Mouse (Mus musculus) liver, embryonic 13.5 days (tissue): ENCODE measurements around the gene Sirt1. TPM values are rescaled to one million over a fixed set of nuclear protein-coding genes. Genes with fewer than 3 reads are reported as not detected.
A peak's percentile ranks its signal among the peaks of the same experiment; 100 is the strongest.
"Not testable (repeated sequence)": the region's sequence is repeated elsewhere in the genome, so short reads cannot be mapped to it uniquely, and the experiment has no call there.

ENCODE experiments used
- ATAC-seq: fragments of 200-750 bp; cut with Nextera tagmentation; 2 replicates; pipeline ENCODE4 v1.8.0; 2017; ENCODE audit warnings: low read depth, mild to moderate bottlenecking, moderate number of reproducible peaks, moderate library complexity
- DNase-seq: peaks from one replicate; pipeline ENCODE4 v3.0.0; 2022
- H3K27ac ChIP-seq: fragments of 300-500 bp; sonication (generic); 2 replicates; pipeline ENCODE4 v1.5.1; 2015; ENCODE audit warnings: moderate library complexity, mild to moderate bottlenecking, inconsistent platforms
- H3K27me3 ChIP-seq: fragments of 300-500 bp; sonication (generic); 2 replicates; pipeline ENCODE4 v1.6.1; 2015; ENCODE audit warnings: mild to moderate bottlenecking, inconsistent platforms
- H3K36me3 ChIP-seq: fragments of 300-500 bp; sonication (generic); 2 replicates; pipeline ENCODE4 v1.6.1; 2015; ENCODE audit warnings: mild to moderate bottlenecking, inconsistent platforms
- H3K4me1 ChIP-seq: fragments of 300-500 bp; sonication (generic); replicated peaks from 2 replicates; pipeline ENCODE4 v1.6.1; 2015; ENCODE audit warnings: inconsistent platforms
- H3K4me2 ChIP-seq: fragments of 300-500 bp; sonication (generic); 2 replicates; pipeline ENCODE4 v1.6.1; 2015; ENCODE audit warnings: inconsistent platforms, mild to moderate bottlenecking, moderate library complexity
- H3K4me3 ChIP-seq: fragments of 300-500 bp; sonication (generic); replicated peaks from 2 replicates; pipeline ENCODE4 v1.5.1; 2015; ENCODE audit warnings: mild to moderate bottlenecking, inconsistent platforms
- H3K9ac ChIP-seq: fragments of 300-500 bp; sonication (generic); 2 replicates; pipeline ENCODE4 v1.6.1; 2015; ENCODE audit warnings: mild to moderate bottlenecking, inconsistent platforms
- H3K9me3 ChIP-seq: fragments of 300-500 bp; sonication (generic); replicated peaks from 2 replicates; pipeline ENCODE4 v1.6.1; 2016; ENCODE audit warnings: inconsistent platforms
- WGBS: fragments of 180-500 bp; shearing (Covaris S2); methylation state at CpG from one replicate; pipeline ENCODE4 v1.1.7; 2015; ENCODE audit not compliant: insufficient replicate concordance; 5-methylcytosine and 5-hydroxymethylcytosine counted together
- polyA plus RNA-seq: library from polyadenylated mRNA; unstranded; fragments of >200 nt; fragmentation: Nextera tagmentation; extraction: Ambion mirVana; gene quantifications from 2 replicates; pipeline ENCODE4 v1.2.1, GENCODE M21; 2015

Sirt1 gene
- polyA plus RNA-seq, 1 experiment from 2014 or later = 3.1 TPM

- no peak overlapping the region for H3K4me3 ChIP-seq
- DNase-seq (no peak), ATAC-seq (no peak)
- no peak overlapping the region for H3K4me2 ChIP-seq
- WGBS = 34% methylated on average over 5 of the region's 5 CpGs
- H3K9ac ChIP-seq = no peak overlapping the region
- peaks cover 2% of the 10 kb centered on the region for H3K4me1 ChIP-seq
- H3K27me3 ChIP-seq = no peaks in the 10 kb centered on the region
- no peaks in the 10 kb centered on the region for H3K36me3 ChIP-seq
- no peak overlapping the region for H3K27ac ChIP-seq
- H3K9me3 ChIP-seq = no peaks in the 10 kb centered on the region
These were observed 35.6 kb upstream of the Sirt1 start for GRCm38 (mm10) chr10:63417061-63417460.

GRCm38 (mm10) chr10:63415850-63416249 is 34.3 kb upstream of the Sirt1 start:
- no peaks in the 10 kb centered on the region for H3K27me3 ChIP-seq
- H3K36me3 ChIP-seq = no peaks in the 10 kb centered on the region
- peak overlapping the region; percentile 27 for H3K4me2 ChIP-seq
- no peak overlapping the region for H3K9ac ChIP-seq
- H3K4me3 ChIP-seq = no peak overlapping the region
- DNase-seq (no peak), ATAC-seq (no peak)
- H3K4me1 ChIP-seq = no peaks in the 10 kb centered on the region; the same call in 1 of the 2 replicates
- H3K9me3 ChIP-seq = no peaks in the 10 kb centered on the region
- WGBS = 34% methylated on average over 7 of the region's 7 CpGs
- H3K27ac ChIP-seq = no peak overlapping the region

GRCm38 (mm10) chr10:63415287-63415686 is 33.8 kb upstream of the Sirt1 start:
- Histone ChIP-seq H3K9me3 (no peaks in the 10 kb centered on the region), H3K4me1 (peaks cover 4% of the 10 kb centered on the region; the same call in 1 of the 2 replicates), H3K36me3 (no peaks in the 10 kb centered on the region), H3K4me2 (no peak overlapping the region), H3K27me3 (no peaks in the 10 kb centered on the region), H3K4me3 (no peak overlapping the region), H3K9ac (no peak overlapping the region), H3K27ac (no peak overlapping the region)
- WGBS = 44% methylated on average over 7 of the region's 7 CpGs
- DNase-seq = no peak
- no peak for ATAC-seq

GRCm38 (mm10) chr10:63412756-63413155 is 31.3 kb upstream of the Sirt1 start:
- no peaks in the 10 kb centered on the region for H3K27me3 ChIP-seq
- ATAC-seq (no peak), DNase-seq (no peak)
- no peaks in the 10 kb centered on the region for H3K9me3 ChIP-seq
- H3K36me3 ChIP-seq = no peaks in the 10 kb centered on the region
- no peak overlapping the region for H3K4me2 ChIP-seq
- H3K4me1 ChIP-seq = peaks cover 13% of the 10 kb centered on the region; the same call in 1 of the 2 replicates
- no peak overlapping the region for H3K4me3 ChIP-seq
- H3K9ac ChIP-seq = no peak overlapping the region
- no peak overlapping the region for H3K27ac ChIP-seq
- WGBS = 75% methylated on average over 17 of the region's 17 CpGs

- H3K27ac ChIP-seq, H3K4me2 ChIP-seq, H3K9ac ChIP-seq, H3K9me3 ChIP-seq, DNase-seq, H3K4me3 ChIP-seq, H3K36me3 ChIP-seq, H3K27me3 ChIP-seq: not testable (repeated sequence)
- H3K4me1 ChIP-seq = peaks cover 13% of the 10 kb centered on the region; the same call in 1 of the 2 replicates
- ATAC-seq = peak; percentile 57; the same call in 1 of the 2 replicates
- WGBS = 54% methylated on average over 5 of the region's 7 CpGs
These were observed 30.2 kb upstream of the Sirt1 start for GRCm38 (mm10) chr10:63411674-63412073.

GRCm38 (mm10) chr10:63410162-63410956 is 28.9 kb upstream of the Sirt1 start:
- no peaks in the 10 kb centered on the region for H3K27me3 ChIP-seq
- DNase-seq (no peak), ATAC-seq (peak; percentile 45; the same call in 1 of the 2 replicates)
- H3K4me1 ChIP-seq = peaks cover 13% of the 10 kb centered on the region; the same call in 1 of the 2 replicates
- 58% methylated on average over 16 of the region's 16 CpGs for WGBS
- H3K4me2 ChIP-seq = peak overlapping the region; percentile 29
- H3K27ac ChIP-seq = no peak overlapping the region
- H3K4me3 ChIP-seq = no peak overlapping the region
- H3K9me3 ChIP-seq = no peaks in the 10 kb centered on the region
- no peaks in the 10 kb centered on the region for H3K36me3 ChIP-seq
- H3K9ac ChIP-seq = no peak overlapping the region

- Histone ChIP-seq H3K27ac (no peak overlapping the region), H3K9me3 (no peaks in the 10 kb centered on the region)
These were observed 22.1 kb upstream of the Sirt1 start for GRCm38 (mm10) chr10:63403636-63404035.

GRCm38 (mm10) chr10:63402731-63403504 is 21.4 kb upstream of the Sirt1 start:
- Histone ChIP-seq H3K4me3 (no peak overlapping the region), H3K9ac (no peak overlapping the region), H3K27ac (no peak overlapping the region; the same call in 1 of the 2 replicates), H3K27me3 (no peaks in the 10 kb centered on the region), H3K4me1 (0 out of 2 replicates have a peak, but pooled peaks cover 3% of the 10 kb centered on the region), H3K4me2 (no peak overlapping the region), H3K9me3 (no peaks in the 10 kb centered on the region), H3K36me3 (no peaks in the 10 kb centered on the region)
- DNase-seq = no peak
- 0 out of 2 replicates have a peak, but pooled peaks have one; percentile 8 for ATAC-seq
- 72% methylated on average over 5 of the region's 5 CpGs for WGBS

More at GRCm38 (mm10) chr10:63403636-63404035, 22.1 kb upstream of the Sirt1 start:
- Histone ChIP-seq H3K4me3 (no peak overlapping the region), H3K4me1 (0 out of 2 replicates have a peak, but pooled peaks cover 3% of the 10 kb centered on the region), H3K27me3 (no peaks in the 10 kb centered on the region), H3K4me2 (no peak overlapping the region), H3K9ac (no peak overlapping the region), H3K36me3 (no peaks in the 10 kb centered on the region)
- DNase-seq = no peak
- 67% methylated on average over 2 of the region's 2 CpGs for WGBS
- 0 out of 2 replicates have a peak, but pooled peaks have one; percentile 20 for ATAC-seq

GRCm38 (mm10) chr10:63396963-63397362 is 15.5 kb upstream of the Sirt1 start:
- no peaks in the 10 kb centered on the region for H3K9me3 ChIP-seq
- peaks cover 6% of the 10 kb centered on the region; the same call in 1 of the 2 replicates for H3K36me3 ChIP-seq
- H3K27me3 ChIP-seq = no peaks in the 10 kb centered on the region
- no peaks in the 10 kb centered on the region for H3K4me1 ChIP-seq
- DNase-seq = no peak
- H3K9ac ChIP-seq = no peak overlapping the region
- no peak overlapping the region for H3K4me3 ChIP-seq
- no peak overlapping the region for H3K4me2 ChIP-seq
- 83% methylated on average over 10 of the region's 10 CpGs for WGBS
- ATAC-seq = no peak
- no peak overlapping the region for H3K27ac ChIP-seq

GRCm38 (mm10) chr10:63388948-63389347 is 7.4 kb upstream of the Sirt1 start:
- WGBS = 59% methylated on average over 4 of the region's 4 CpGs
- ATAC-seq (no peak), DNase-seq (no peak)
- Histone ChIP-seq H3K36me3 (no peaks in the 10 kb centered on the region), H3K4me3 (no peak overlapping the region), H3K9ac (no peak overlapping the region), H3K4me1 (peaks cover 12% of the 10 kb centered on the region; the same call in 1 of the 2 replicates), H3K27ac (no peak overlapping the region; the same call in 1 of the 2 replicates), H3K9me3 (no peaks in the 10 kb centered on the region), H3K4me2 (peak overlapping the region; percentile 10; the same call in 1 of the 2 replicates), H3K27me3 (no peaks in the 10 kb centered on the region)

- H3K4me3 ChIP-seq = peak overlapping the region; percentile 66
- H3K27me3 ChIP-seq = no peaks in the 10 kb centered on the region
- WGBS = 3% methylated on average over 10 of the region's 10 CpGs
- DNase-seq = no peak
- peaks cover 16% of the 10 kb centered on the region for H3K4me1 ChIP-seq
- no peak for ATAC-seq
- no peaks in the 10 kb centered on the region for H3K36me3 ChIP-seq
- H3K9ac ChIP-seq = peak overlapping the region; percentile 75
- peak overlapping the region; percentile 78 for H3K27ac ChIP-seq
- no peaks in the 10 kb centered on the region for H3K9me3 ChIP-seq
- peak overlapping the region; percentile 78 for H3K4me2 ChIP-seq
These were observed 5.5 kb upstream of the Sirt1 start for GRCm38 (mm10) chr10:63386991-63387390.
